Mouse (Mus musculus): Measurements from ENCODE around the gene Ehbp1l1. TPM values are rescaled to one million over a fixed set of nuclear protein-coding genes. Genes with fewer than 3 reads are reported as not detected.

Gene Ehbp1l1
- total and polyA plus RNA-seq, 3 experiments, result 34.1 to 85.9 (median 45.7) TPM

GRCm38 (mm10) chr19:5740320-5741317, 14.5 kb upstream of the Ehbp1l1 start, which contains the start of gene Ltbp3:
Gene Ltbp3 (plus strand): TSS chr19:5740904.
- no peaks in the 10 kb centered on the region for H3K9me3 ChIP-seq (replicated peaks)
- peaks cover 79% of the 10 kb centered on the region for H3K27me3 ChIP-seq (ENCODE audit: insufficient read depth, low read length)
- H3K36me3 ChIP-seq (replicated peaks), result no peaks in the 10 kb centered on the region
- no peak for DNase-seq (ENCODE audit: low spot score)
- ATAC-seq (ENCODE audit: extremely low read depth, insufficient number of reproducible peaks, low FRiP score, poor library complexity, severe bottlenecking), result no peak
- H3K4me1 ChIP-seq (ENCODE audit: insufficient read depth, low read depth, low read length), result peaks cover 7% of the 10 kb centered on the region; the same call in 1 of the 2 replicates
- H3K4me3 ChIP-seq (ENCODE audit: low read depth, low read length), result no peak within 1 kb of the TSS
- TF ChIP-seq CTCF (IDR thresholded peaks at IDR 0.05; ENCODE audit: low read depth, low read length), result no peak
- TF ChIP-seq POLR2AphosphoS5 (IDR thresholded peaks at IDR 0.05; ENCODE audit: insufficient replicate concordance, low read depth, low read length), result no peak
- no peak for TF ChIP-seq GATA2 (IDR thresholded peaks at IDR 0.05; ENCODE audit: borderline replicate concordance, low read depth, low read length)
- no peak for TF ChIP-seq GATA1 (IDR thresholded peaks at IDR 0.05; ENCODE audit: borderline replicate concordance, low read length)

DNA sequence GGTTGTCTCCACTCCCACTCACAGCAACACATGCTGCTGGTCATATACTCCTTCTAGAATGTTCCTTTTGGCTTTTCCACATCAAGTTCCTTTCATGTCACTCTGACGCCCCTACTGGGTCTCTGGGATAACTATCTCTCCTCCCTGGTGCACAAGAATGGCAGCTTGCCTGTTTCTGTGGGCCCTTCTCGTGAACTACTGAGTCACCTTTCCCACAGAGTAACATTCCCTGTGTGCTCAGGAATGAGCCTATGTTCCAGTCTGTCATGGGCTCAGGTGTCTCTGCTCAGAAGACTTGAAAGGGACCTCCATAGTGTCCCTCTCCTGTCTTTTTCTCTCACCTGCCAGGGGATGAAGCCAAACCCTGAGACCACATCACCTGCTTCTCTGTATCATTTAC, 13.3 kb upstream of the Ehbp1l1 start:
- TF ChIP-seq GATA1 (IDR thresholded peaks at IDR 0.05; ENCODE audit: borderline replicate concordance, low read length) (no peak), TAL1 (conservative IDR thresholded peaks at IDR 0.05; ENCODE audit: low read depth, low read length) (no peak), CTCF (IDR thresholded peaks at IDR 0.05; ENCODE audit: low read depth, low read length) (no peak), POLR2AphosphoS5 (IDR thresholded peaks at IDR 0.05; ENCODE audit: insufficient replicate concordance, low read depth, low read length) (no peak)
- Histone ChIP-seq H3K36me3 (replicated peaks) (no peaks in the 10 kb centered on the region), H3K9me3 (replicated peaks) (no peaks in the 10 kb centered on the region), H3K27me3 (ENCODE audit: insufficient read depth, low read length) (peaks cover 72% of the 10 kb centered on the region), H3K4me1 (ENCODE audit: insufficient read depth, low read depth, low read length) (0 out of 2 replicates have a peak, but pooled peaks cover 5% of the 10 kb centered on the region), H3K4me3 (ENCODE audit: low read depth, low read length) (no peak overlapping the region)
- ATAC-seq (ENCODE audit: extremely low read depth, insufficient number of reproducible peaks, low FRiP score, poor library complexity, severe bottlenecking), result no peak
- DNase-seq (ENCODE audit: low spot score), result no peak

DNA sequence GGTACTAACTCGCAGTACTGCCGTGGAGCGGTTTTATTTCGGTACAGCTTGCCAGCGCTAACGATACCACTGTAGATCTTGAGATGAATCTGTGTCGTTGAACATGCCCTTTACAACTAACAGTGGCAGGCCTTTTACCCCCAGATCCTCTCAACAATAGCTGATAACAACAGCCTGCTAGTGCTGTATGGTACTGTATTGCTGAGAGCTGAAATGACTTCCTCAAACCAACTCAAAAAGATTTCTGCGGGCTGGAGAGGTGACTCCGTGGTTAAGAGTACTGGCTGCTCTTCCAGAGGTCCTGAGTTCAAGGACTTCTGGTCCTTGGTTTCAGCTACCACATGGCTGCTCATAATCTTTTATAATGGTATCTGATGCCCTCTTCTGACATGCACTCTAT, 8.2 kb upstream of the Ehbp1l1 start:
- H3K9me3 ChIP-seq (replicated peaks), result no peaks in the 10 kb centered on the region
- DNase-seq (ENCODE audit: low spot score) (no peak), ATAC-seq (ENCODE audit: extremely low read depth, insufficient number of reproducible peaks, low FRiP score, poor library complexity, severe bottlenecking) (no peak)
- TF ChIP-seq CTCF (IDR thresholded peaks at IDR 0.05; ENCODE audit: low read depth, low read length) (no peak), GATA1 (IDR thresholded peaks at IDR 0.05; ENCODE audit: borderline replicate concordance, low read length) (no peak), POLR2AphosphoS5 (IDR thresholded peaks at IDR 0.05; ENCODE audit: insufficient replicate concordance, low read depth, low read length) (no peak), GATA2 (IDR thresholded peaks at IDR 0.05; ENCODE audit: borderline replicate concordance, low read depth, low read length) (no peak), TAL1 (conservative IDR thresholded peaks at IDR 0.05; ENCODE audit: low read depth, low read length) (no peak)
- H3K27me3 ChIP-seq (ENCODE audit: insufficient read depth, low read length), result peaks cover 26% of the 10 kb centered on the region
- H3K4me1 ChIP-seq (ENCODE audit: insufficient read depth, low read depth, low read length), result peaks cover 29% of the 10 kb centered on the region
- H3K36me3 ChIP-seq (replicated peaks), result peaks cover 19% of the 10 kb centered on the region
- no peak overlapping the region for H3K4me3 ChIP-seq (ENCODE audit: low read depth, low read length)

GRCm38 (mm10) chr19:5731264-5731978, 5.3 kb upstream of the Ehbp1l1 start:
- Histone ChIP-seq H3K4me3 (ENCODE audit: low read depth, low read length) (peak overlapping the region; percentile 100), H3K36me3 (replicated peaks) (peaks cover 27% of the 10 kb centered on the region), H3K9me3 (replicated peaks) (no peaks in the 10 kb centered on the region), H3K4me1 (ENCODE audit: insufficient read depth, low read depth, low read length) (peaks cover 58% of the 10 kb centered on the region), H3K27me3 (ENCODE audit: insufficient read depth, low read length) (peaks cover 9% of the 10 kb centered on the region)
- peak; percentile 85 for DNase-seq (ENCODE audit: low spot score)
- TF ChIP-seq TAL1 (conservative IDR thresholded peaks at IDR 0.05; ENCODE audit: low read depth, low read length), result no peak
- no peak for TF ChIP-seq CTCF (IDR thresholded peaks at IDR 0.05; ENCODE audit: low read depth, low read length)
- no peak for TF ChIP-seq GATA1 (IDR thresholded peaks at IDR 0.05; ENCODE audit: borderline replicate concordance, low read length)
- no peak for TF ChIP-seq POLR2AphosphoS5 (IDR thresholded peaks at IDR 0.05; ENCODE audit: insufficient replicate concordance, low read depth, low read length)
- no peak for TF ChIP-seq GATA2 (IDR thresholded peaks at IDR 0.05; ENCODE audit: borderline replicate concordance, low read depth, low read length)
- peak; percentile 57 for ATAC-seq (ENCODE audit: extremely low read depth, insufficient number of reproducible peaks, low FRiP score, poor library complexity, severe bottlenecking)

- ATAC-seq (ENCODE audit: extremely low read depth, insufficient number of reproducible peaks, low FRiP score, poor library complexity, severe bottlenecking), result no peak
- H3K4me1 ChIP-seq (ENCODE audit: insufficient read depth, low read depth, low read length), result peaks cover 60% of the 10 kb centered on the region
- no peak for DNase-seq (ENCODE audit: low spot score)
Observed at GRCm38 (mm10) chr19:5730314-5731186, 4.4 kb upstream of the Ehbp1l1 start.

More at GRCm38 (mm10) chr19:5730314-5731186, 4.4 kb upstream of the Ehbp1l1 start:
- peaks cover 27% of the 10 kb centered on the region for H3K36me3 ChIP-seq (replicated peaks)
- H3K27me3 ChIP-seq (ENCODE audit: insufficient read depth, low read length), result peaks cover 3% of the 10 kb centered on the region
- H3K9me3 ChIP-seq (replicated peaks), result no peaks in the 10 kb centered on the region
- TF ChIP-seq GATA2 (IDR thresholded peaks at IDR 0.05; ENCODE audit: borderline replicate concordance, low read depth, low read length), result no peak
- no peak for TF ChIP-seq CTCF (IDR thresholded peaks at IDR 0.05; ENCODE audit: low read depth, low read length)
- no peak for TF ChIP-seq GATA1 (IDR thresholded peaks at IDR 0.05; ENCODE audit: borderline replicate concordance, low read length)
- no peak for TF ChIP-seq TAL1 (conservative IDR thresholded peaks at IDR 0.05; ENCODE audit: low read depth, low read length)
- no peak for TF ChIP-seq POLR2AphosphoS5 (IDR thresholded peaks at IDR 0.05; ENCODE audit: insufficient replicate concordance, low read depth, low read length)
- H3K4me3 ChIP-seq (ENCODE audit: low read depth, low read length), result peak overlapping the region; percentile 100

Data from G1E (cell line).